Mouse (Mus musculus) ES-E14 (cell line): ENCODE measurements around the gene Mpp3.

ENCODE experiments used
- CHD2 ChIP-seq: IDR thresholded peaks from 2 replicates; pipeline ENCODE4 v1.6.1; 2014; ENCODE audit warnings: mild to moderate bottlenecking, low read depth, low read length, inconsistent platforms
- HCFC1 ChIP-seq: IDR thresholded peaks from 2 replicates; pipeline ENCODE4 v1.6.1; 2012; ENCODE audit warnings: low read length, inconsistent platforms, borderline replicate concordance; ENCODE audit not compliant: insufficient read depth
- MAFK ChIP-seq: IDR thresholded peaks from 2 replicates; pipeline ENCODE4 v1.6.1; 2014; ENCODE audit warnings: mild to moderate bottlenecking, low read depth, low read length, inconsistent platforms; ENCODE audit not compliant: insufficient read depth

DNA sequence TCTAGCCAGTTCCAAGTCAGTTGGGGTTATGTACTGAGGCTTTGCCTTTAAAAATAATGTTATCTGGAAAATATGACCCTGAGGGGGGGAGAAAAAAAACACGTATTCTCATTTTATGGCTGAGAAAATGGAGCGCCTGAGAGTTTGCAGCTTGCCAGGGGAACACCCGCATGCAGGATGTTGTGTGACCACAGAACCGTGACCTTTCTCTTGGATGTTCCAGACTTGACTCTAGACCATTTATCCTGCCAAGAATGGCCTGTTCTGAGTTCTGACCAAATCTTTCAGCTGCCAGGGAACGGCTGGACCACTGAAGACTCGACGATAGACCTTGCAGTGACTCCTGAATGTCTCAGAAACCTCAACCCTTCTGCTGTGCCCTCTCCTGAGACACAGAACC lies 24.9 kb upstream of the Mpp3 start:
- TF ChIP-seq HCFC1 (no peak), MAFK (no peak), CHD2 (no peak)
